Mouse (Mus musculus) WW6 (cell line): ENCODE results near the gene Mon2.

Experiments
- DNase-seq: peaks from one replicate; pipeline ENCODE4 v3.0.0-alpha.2; 2013; ENCODE audit warnings: low read depth, low spot score

Gene Mon2

DNA sequence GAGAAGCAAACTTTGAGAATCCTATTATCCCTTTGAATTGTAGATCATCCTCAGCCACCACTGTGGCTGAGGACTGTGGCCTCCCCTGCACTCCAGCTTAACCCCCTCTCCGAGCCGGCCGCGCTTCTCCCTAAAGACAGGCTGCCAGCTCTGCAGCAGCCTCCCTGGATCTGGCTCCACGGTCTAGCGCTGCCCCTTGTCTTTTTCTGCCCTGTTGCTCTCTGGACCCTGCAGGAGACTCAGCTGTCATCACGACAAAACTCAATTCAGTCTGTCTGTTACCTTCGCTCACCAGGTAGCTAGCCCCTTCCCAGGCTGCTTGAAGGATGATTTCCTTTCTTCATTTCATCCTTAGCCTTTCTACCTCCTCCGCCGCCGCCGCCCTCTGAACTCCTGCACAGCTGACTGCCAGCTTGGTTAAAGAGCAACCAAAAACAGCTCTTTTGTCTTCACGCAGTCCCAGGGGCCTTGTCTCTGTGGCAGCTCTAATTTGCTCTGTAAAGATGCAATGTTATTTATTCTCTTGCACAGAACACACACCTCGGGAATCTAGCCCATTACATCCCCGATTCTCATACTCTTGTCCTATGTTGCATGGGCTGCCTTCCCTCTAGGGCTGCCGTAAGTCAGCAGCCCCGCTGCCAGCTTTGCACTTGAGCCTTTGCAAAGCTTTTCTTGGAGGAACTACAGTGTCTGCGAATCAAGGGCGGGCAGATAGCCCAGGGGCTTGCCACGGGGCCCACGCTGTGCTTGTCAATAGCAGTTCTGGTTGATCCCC, 112.7 kb downstream of the Mon2 start:
- DNase-seq, result no peak

DNA sequence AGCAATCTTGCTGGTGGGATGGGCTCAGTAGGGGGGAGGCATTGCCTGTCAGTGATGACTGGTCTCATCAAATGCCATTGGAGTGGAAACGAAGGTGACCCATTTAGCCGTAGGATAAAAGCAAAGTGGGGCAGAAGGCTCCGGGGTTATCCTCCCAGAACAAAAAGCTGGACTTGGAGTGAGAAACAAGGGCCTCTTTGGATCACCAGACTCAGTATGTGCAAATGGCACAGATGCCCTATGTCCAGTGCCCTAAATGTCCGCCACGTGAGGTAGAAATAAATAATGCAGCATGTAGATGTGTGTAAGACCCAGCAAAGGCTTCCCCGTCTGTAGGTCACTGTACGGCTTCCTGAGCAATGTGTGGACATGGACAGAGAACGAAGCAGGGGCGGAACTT, 113.7 kb downstream of the Mon2 start:
- DNase-seq, result no peak

DNA sequence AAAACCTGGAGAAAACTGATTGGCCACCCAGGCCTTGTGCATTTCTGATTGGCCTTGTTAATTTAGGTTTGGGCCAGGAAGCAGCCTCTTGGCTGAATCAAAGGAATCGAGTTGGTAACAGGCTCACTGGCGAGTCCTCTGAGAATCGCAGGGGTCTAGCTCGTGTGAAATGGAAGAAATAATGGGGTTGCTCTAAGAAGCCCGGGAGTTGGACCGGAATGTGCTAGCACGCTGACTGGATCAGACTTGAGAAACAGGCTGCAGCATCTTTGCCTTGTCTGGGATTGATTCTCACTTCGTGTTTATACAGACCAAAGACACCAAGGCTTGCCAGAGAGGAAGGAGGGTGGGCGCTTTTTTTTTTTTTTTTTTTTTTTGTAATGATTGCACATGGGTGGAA, 114.8 kb downstream of the Mon2 start:
- DNase-seq, result no peak

DNA sequence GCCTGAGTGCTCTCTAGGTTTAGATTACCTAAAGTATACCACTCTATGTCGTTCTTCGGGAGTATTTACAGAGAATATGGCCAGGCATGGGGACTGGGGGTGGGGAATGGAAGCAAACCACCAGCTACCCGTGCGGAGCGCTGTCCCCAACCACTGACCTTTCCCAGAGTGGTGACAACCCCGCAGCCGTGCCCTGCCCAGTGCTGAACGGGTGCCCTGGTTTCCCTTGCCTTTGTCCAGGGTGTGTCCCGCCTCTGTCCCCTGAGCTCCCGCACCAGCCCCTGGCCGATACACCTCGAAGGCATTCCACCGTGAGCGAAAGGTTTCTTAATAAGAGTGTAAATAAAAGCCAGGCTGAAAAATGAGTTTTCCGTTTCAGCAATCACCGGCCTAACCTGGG, 115.6 kb downstream of the Mon2 start:
- DNase-seq, result no peak

DNA sequence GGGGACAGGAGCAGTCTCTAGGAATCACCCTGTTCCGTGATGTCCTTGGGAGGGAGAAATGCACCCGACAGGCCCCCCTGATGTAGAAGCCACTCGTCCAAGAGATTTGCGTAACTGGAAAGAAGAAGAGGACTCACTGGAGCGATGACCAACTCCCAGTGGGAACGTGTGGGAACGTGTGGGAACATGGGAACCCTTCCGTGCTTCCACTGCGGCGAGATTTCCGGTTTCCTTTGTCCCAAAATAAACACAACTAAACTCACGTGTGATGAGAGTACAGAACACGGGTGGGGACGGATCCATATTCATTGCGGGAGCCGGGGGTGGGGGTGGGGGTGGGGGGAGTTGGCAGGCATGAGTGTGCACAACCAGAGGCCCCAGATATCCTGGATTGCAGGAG, 116.1 kb downstream of the Mon2 start:
- no peak for DNase-seq

DNA sequence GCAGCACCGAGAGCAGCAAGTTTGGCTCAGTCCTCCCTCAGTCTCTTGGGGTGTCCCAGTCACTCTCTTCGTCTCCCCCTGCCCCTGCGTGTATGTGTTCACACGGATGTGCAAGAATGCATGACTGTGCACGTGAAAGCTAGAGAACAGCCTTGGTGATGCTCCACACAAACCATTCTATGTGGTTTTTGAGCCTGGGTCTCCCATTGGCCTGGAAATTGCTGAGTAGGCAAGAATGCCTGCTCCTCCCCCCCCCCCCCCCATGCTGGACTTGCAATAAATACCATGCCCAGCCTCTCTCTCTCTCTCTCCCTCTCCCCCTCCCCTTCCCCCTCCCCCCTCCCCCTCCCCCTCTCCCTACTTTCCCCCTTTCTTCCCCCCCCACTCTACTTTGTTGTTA, 117.6 kb downstream of the Mon2 start:
- DNase-seq, result no peak

DNA sequence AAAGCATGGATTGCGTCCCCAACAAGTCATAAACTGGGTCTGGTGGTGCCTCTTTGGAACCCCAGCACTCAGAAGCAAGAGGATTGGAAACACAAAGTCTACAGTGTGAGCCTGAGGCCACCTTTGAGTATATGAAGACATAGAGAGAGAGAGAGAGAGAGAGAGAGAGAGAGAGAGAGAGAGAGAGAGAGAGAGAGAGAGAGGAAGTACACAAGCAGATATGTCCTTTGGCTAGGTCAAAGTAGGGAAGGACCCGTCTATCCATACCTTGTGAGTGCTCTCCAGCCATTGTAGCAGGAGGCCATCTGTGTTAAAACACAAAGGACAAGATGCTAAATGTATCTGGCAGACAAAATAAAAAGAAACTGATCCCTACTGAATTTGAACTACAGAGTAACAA, 118.4 kb downstream of the Mon2 start:
- DNase-seq, result no peak

DNA sequence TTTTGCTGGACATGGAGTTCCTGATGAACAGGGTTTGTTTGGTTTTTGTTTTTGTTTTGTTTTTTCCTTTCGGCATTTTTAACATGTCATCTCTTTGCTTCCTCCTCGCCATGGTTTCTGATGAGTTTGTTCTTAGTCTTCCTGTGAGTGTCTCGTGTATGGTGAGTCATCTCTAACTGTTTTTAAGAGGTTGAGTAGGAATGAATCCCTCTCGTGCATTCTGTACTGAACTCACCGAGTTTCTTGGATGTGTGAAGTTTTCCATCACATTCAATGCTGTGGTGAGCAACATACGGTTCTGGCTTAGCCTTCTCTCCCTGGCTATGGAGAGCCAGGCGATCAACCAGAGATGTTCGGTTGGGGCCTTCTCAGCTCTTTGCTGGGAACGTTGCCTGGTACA, 122.7 kb downstream of the Mon2 start:
- no peak for DNase-seq

DNA sequence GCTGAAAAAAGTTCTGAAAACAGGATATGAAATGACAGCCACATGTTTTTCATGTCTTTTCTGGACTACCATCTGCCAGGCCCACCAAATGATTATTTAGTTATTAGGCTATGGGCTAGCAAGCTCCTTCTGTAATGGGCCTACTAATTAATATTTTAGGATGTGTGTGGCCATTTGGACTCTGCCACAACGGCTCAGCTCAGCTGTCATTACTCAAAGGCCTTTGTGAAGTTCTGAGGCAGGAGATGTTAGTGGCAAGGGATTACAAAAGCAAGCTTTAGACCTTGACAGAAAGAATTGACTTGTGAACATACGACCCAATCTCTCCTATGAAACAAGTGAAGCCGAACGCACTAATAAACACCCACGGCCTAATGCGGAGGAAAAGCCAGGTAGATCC, 125.3 kb downstream of the Mon2 start:
- no peak for DNase-seq

DNA sequence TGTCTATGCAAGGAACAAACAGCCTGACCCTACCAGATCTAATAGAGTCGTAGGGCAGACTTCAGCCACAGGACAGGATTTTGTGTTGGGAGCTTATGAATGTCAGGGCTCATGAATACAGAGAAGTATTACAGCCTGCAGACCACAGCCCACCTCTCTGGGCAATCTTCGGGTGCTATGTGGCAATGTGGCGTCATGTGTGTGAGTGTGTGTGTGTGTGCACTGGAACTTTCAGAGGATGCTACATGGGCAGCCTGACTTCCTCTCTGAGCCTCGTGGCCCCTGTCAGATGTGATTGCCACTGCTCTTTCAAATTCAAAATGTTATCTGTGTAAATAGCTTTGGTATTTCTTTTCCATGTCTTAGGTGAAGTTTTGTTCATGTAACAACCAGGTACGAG, 131.4 kb downstream of the Mon2 start:
- no peak for DNase-seq

DNA sequence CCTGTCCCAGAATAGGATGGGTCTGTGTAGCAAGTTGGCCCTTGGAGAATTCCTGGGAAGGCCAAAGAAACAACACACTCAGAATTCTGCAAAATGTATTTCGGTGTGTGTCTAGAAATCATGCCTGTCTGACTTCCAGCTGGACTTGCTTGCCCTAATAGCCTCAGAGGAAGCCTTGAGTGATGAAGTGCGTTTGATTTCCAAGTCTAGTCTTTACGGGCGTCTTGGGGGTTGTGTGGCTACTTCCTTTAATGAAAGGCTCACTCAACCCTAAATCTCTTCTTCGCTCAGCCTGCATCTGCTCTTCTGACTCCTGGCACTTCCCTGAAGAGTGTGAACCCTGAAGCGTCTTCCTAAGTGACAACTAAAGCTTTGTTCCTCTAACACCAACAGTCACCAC, 132.5 kb downstream of the Mon2 start:
- no peak for DNase-seq

DNA sequence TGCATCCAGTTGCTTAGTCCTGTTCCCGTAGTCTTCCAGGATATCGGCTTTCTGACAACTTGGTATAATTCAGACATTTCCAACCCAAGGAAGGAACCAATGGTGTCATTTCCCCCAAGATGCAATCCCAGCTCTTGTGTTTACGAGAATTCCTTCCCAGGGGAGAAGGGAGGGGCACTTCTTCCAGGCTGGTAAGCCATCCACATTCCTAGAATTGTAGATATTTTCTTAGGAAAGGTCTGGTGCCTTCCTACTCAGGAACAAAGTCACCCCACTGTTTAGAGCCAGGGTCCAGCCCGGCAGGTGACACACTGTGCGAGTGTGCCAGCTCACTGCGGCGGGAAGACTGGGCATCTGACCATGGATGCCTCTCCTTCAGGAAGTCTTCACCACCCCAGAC, 133.5 kb downstream of the Mon2 start:
- no peak for DNase-seq
